In genomic region chrX:84878125-84878524, GRCm38 (mm10) we compare ENCODE assay signal across 17 mouse cellular contexts.
DNase-seq lines count a peak whose midpoint lies in the region; ATAC-seq lines count a peak whose summit lies in the region.
"Had no signal": no experiment of that assay in that cellular context is flagged by ENCODE, and none has a peak within 500 bp of the region (broad histone marks: within the 10 kb centered on the region; RNA-seq: fewer than 3 reads in every experiment).

No protein-coding gene starts in this region.

- no peak overlapping the region for H3K4me2 ChIP-seq in hindbrain, embryonic 13.5 days
- H3K4me2 ChIP-seq in hindbrain, embryonic 11.5 days (replicated peaks; ENCODE audit: low read depth, low read length), result no peak overlapping the region
- H3K4me2 ChIP-seq in neural tube, embryonic 13.5 days, result no peak overlapping the region
- H3K4me2 ChIP-seq in neural tube, embryonic 14.5 days (ENCODE audit: low read depth, low read length), result no peak overlapping the region
- H3K4me2 ChIP-seq: heart, embryonic 11.5 days; heart, embryonic 15.5 days; intestine, embryonic 15.5 days had no signal

- H3K4me1 ChIP-seq in hindbrain, embryonic 13.5 days (replicated peaks), result no peaks in the 10 kb centered on the region
- no peaks in the 10 kb centered on the region for H3K4me1 ChIP-seq in hindbrain, embryonic 11.5 days (replicated peaks; ENCODE audit: control insufficient read depth, insufficient read depth, low read length)
- H3K4me1 ChIP-seq in neural tube, embryonic 13.5 days (replicated peaks), result no peaks in the 10 kb centered on the region
- H3K4me1 ChIP-seq in neural tube, embryonic 14.5 days (ENCODE audit: control insufficient read depth, insufficient read depth, low read length), result no peaks in the 10 kb centered on the region
- H3K4me1 ChIP-seq: embryonic facial prominence, embryonic 10.5 days; heart, embryonic 15.5 days; hindbrain, embryonic 10.5 days; intestine, embryonic 15.5 days had no signal

- no peaks in the 10 kb centered on the region for H3K9me3 ChIP-seq in hindbrain, embryonic 13.5 days
- no peaks in the 10 kb centered on the region for H3K9me3 ChIP-seq in hindbrain, embryonic 11.5 days (ENCODE audit: control insufficient read depth, low read length)
- no peaks in the 10 kb centered on the region for H3K9me3 ChIP-seq in neural tube, embryonic 13.5 days
- no peaks in the 10 kb centered on the region for H3K9me3 ChIP-seq in neural tube, embryonic 14.5 days (ENCODE audit: control insufficient read depth, low read length)
- H3K9me3 ChIP-seq: embryonic facial prominence, embryonic 10.5 days; heart, embryonic 15.5 days; hindbrain, embryonic 10.5 days; intestine, embryonic 15.5 days had no signal

- no peak overlapping the region for H3K4me3 ChIP-seq in hindbrain, embryonic 13.5 days
- H3K4me3 ChIP-seq in hindbrain, embryonic 11.5 days (ENCODE audit: low read depth, low read length), result no peak overlapping the region
- H3K4me3 ChIP-seq in neural tube, embryonic 13.5 days, result no peak overlapping the region
- H3K4me3 ChIP-seq in neural tube, embryonic 14.5 days (ENCODE audit: low read depth, low read length), result no peak overlapping the region
- H3K4me3 ChIP-seq: embryonic facial prominence, embryonic 10.5 days; heart, adult 2 months; heart, embryonic 15.5 days; hindbrain, embryonic 10.5 days; intestine, embryonic 15.5 days had no signal

- no peaks in the 10 kb centered on the region for H3K36me3 ChIP-seq in hindbrain, embryonic 13.5 days
- H3K36me3 ChIP-seq in hindbrain, embryonic 11.5 days (ENCODE audit: control insufficient read depth, insufficient read depth, low read length), result no peaks in the 10 kb centered on the region
- no peaks in the 10 kb centered on the region for H3K36me3 ChIP-seq in neural tube, embryonic 13.5 days
- no peaks in the 10 kb centered on the region for H3K36me3 ChIP-seq in neural tube, embryonic 14.5 days (ENCODE audit: control insufficient read depth, insufficient read depth, low read length)
- H3K36me3 ChIP-seq: embryonic facial prominence, embryonic 10.5 days; heart, embryonic 15.5 days; hindbrain, embryonic 10.5 days; intestine, embryonic 15.5 days had no signal

- H3K9ac ChIP-seq in hindbrain, embryonic 13.5 days, result no peak overlapping the region
- no peak overlapping the region for H3K9ac ChIP-seq in hindbrain, embryonic 11.5 days (ENCODE audit: low read depth, low read length)
- H3K9ac ChIP-seq in neural tube, embryonic 13.5 days, result no peak overlapping the region
- no peak overlapping the region for H3K9ac ChIP-seq in neural tube, embryonic 14.5 days (replicated peaks; ENCODE audit: low read depth, low read length)
- H3K9ac ChIP-seq: heart, embryonic 15.5 days; intestine, embryonic 15.5 days had no signal

- H3K27me3 ChIP-seq in hindbrain, embryonic 13.5 days, result no peaks in the 10 kb centered on the region
- H3K27me3 ChIP-seq in hindbrain, embryonic 11.5 days (ENCODE audit: control insufficient read depth, insufficient read depth, low read length), result no peaks in the 10 kb centered on the region
- H3K27me3 ChIP-seq in neural tube, embryonic 13.5 days, result no peaks in the 10 kb centered on the region
- H3K27me3 ChIP-seq in neural tube, embryonic 14.5 days (ENCODE audit: control insufficient read depth, insufficient read depth, low read length), result no peaks in the 10 kb centered on the region
- H3K27me3 ChIP-seq: heart, embryonic 15.5 days; intestine, embryonic 15.5 days had no signal

- ATAC-seq in hindbrain, embryonic 13.5 days (ENCODE audit: low FRiP score), result peak; percentile 68; the same call in 1 of the 2 replicates
- ATAC-seq in hindbrain, embryonic 11.5 days (ENCODE audit: low FRiP score), result no peak
- peak; percentile 86 for ATAC-seq in neural tube, embryonic 13.5 days (ENCODE audit: low read depth)
- ATAC-seq in neural tube, embryonic 14.5 days (ENCODE audit: low read depth), result peak; percentile 82; the same call in 1 of the 2 replicates
- ATAC-seq: intestine, embryonic 15.5 days had no signal

- no peak for DNase-seq in hindbrain, embryonic 11.5 days (ENCODE audit: low spot score)
- DNase-seq in neural tube, embryonic 10.5 days (ENCODE audit: extremely low spot score, low spot score), result no peak
- DNase-seq in kidney, postnatal 36 days, result no peak
- DNase-seq: adrenal gland, adult 2 months; adrenal gland, postnatal 25 days; cerebellum, adult 2 months; cerebellum, postnatal 10 days; gastrocnemius, postnatal 14 days; heart, adult 2 months had no signal

- no peak overlapping the region for H3K27ac ChIP-seq in hindbrain, embryonic 13.5 days
- H3K27ac ChIP-seq in hindbrain, embryonic 11.5 days (ENCODE audit: low read depth, low read length), result no peak overlapping the region
- no peak overlapping the region for H3K27ac ChIP-seq in neural tube, embryonic 13.5 days (replicated peaks)
- H3K27ac ChIP-seq in neural tube, embryonic 14.5 days (ENCODE audit: low read depth, low read length), result no peak overlapping the region
- H3K27ac ChIP-seq: embryonic facial prominence, embryonic 10.5 days; heart, adult 2 months; heart, embryonic 15.5 days; hindbrain, embryonic 10.5 days; intestine, embryonic 15.5 days had no signal

- WGBS in hindbrain, embryonic 13.5 days, result 49% methylated on average over 3 of the region's 3 CpGs
- 68% methylated on average over 3 of the region's 3 CpGs for WGBS in hindbrain, embryonic 11.5 days
- WGBS in neural tube, embryonic 13.5 days, result 53% methylated on average over 3 of the region's 3 CpGs
- WGBS in neural tube, embryonic 14.5 days, result 36% methylated on average over 3 of the region's 3 CpGs
